Mouse (Mus musculus): ENCODE measurements around the gene Nova2. TPM values are rescaled to one million over a fixed set of nuclear protein-coding genes. Genes with fewer than 3 reads are reported as not detected.

Gene Nova2
- 0.19 TPM for polyA plus RNA-seq (2021)

- CTCF ChIA-PET, result no interaction called here
Observed at GRCm38 (mm10) chr7:18925162-18925938, at the start of gene Nova2. Gene Nova2, plus strand, starts transcription at chr7:18925888.

GRCm38 (mm10) chr7:18878691-18879090 lies 47.0 kb upstream of the Nova2 start:
- in situ Hi-C loops (cut with MboI; ENCODE audit: low pct_unique_long_range_greater_than_20kb), result loop anchor here (10.0 kb wide), 1 partner anchor 134 kb away; no protein-coding TSS in a partner anchor
- DNase-seq (ENCODE audit: low read depth, low spot score) (no peak), ATAC-seq (no peak)
- H3K27me3 ChIP-seq, result no peaks in the 10 kb centered on the region
- TF ChIP-seq CTCF (IDR thresholded peaks at IDR 0.05), result no peak
- ChIA-PET POLR2A (no interaction called here), CTCF (interaction anchor here (1.1 to 2.3 kb wide), 2 partner anchors 13 to 14 kb away, joined by 3 to 7 read pairs; no protein-coding TSS in a partner anchor)

More at GRCm38 (mm10) chr7:18925162-18925938, at the start of gene Nova2:
- DNase-seq (ENCODE audit: low read depth, low spot score) (no peak), ATAC-seq (peak; percentile 72)
- in situ Hi-C loops (cut with MboI; ENCODE audit: low pct_unique_long_range_greater_than_20kb), result no loop called here
- POLR2A ChIA-PET, result no interaction called here
- H3K27me3 ChIP-seq, result peaks cover 39% of the 10 kb centered on the region
- TF ChIP-seq CTCF (IDR thresholded peaks at IDR 0.05), result no peak

GRCm38 (mm10) chr7:18883991-18884744 lies 41.5 kb upstream of the Nova2 start:
- H3K27me3 ChIP-seq, result no peaks in the 10 kb centered on the region
- ATAC-seq (no peak), DNase-seq (ENCODE audit: low read depth, low spot score) (no peak)
- ChIA-PET POLR2A (no interaction called here), CTCF (interaction anchor here (1.4 kb wide), 1 partner anchor 134 kb away, joined by 3 read pairs; no protein-coding TSS in a partner anchor)
- TF ChIP-seq CTCF (IDR thresholded peaks at IDR 0.05), result no peak
- in situ Hi-C loops (cut with MboI; ENCODE audit: low pct_unique_long_range_greater_than_20kb), result no loop called here

- POLR2A ChIA-PET, result no interaction called here
- in situ Hi-C loops (cut with MboI; ENCODE audit: low pct_unique_long_range_greater_than_20kb), result no loop called here
- CTCF ChIA-PET, result interaction anchor here (1.4 kb wide), 1 partner anchor 135 kb away, joined by 3 read pairs; no protein-coding TSS in a partner anchor
- DNase-seq (ENCODE audit: low read depth, low spot score), result no peak
- TF ChIP-seq CTCF (IDR thresholded peaks at IDR 0.05), result no peak
- no peaks in the 10 kb centered on the region for H3K27me3 ChIP-seq
- no peak for ATAC-seq
Observed at GRCm38 (mm10) chr7:18884745-18885422, 40.8 kb upstream of the Nova2 start.

GRCm38 (mm10) chr7:18886963-18887362 lies 38.7 kb upstream of the Nova2 start:
- in situ Hi-C loops (cut with MboI; ENCODE audit: low pct_unique_long_range_greater_than_20kb), result no loop called here
- POLR2A ChIA-PET, result no interaction called here
- no peak for TF ChIP-seq CTCF (IDR thresholded peaks at IDR 0.05)
- DNase-seq (ENCODE audit: low read depth, low spot score), result no peak
- no peak for ATAC-seq
- CTCF ChIA-PET, result no interaction called here
- no peaks in the 10 kb centered on the region for H3K27me3 ChIP-seq

GRCm38 (mm10) chr7:18890848-18891247 lies 34.8 kb upstream of the Nova2 start:
- ATAC-seq, result no peak
- DNase-seq (ENCODE audit: low read depth, low spot score), result no peak
- TF ChIP-seq CTCF (IDR thresholded peaks at IDR 0.05), result no peak
- ChIA-PET CTCF (no interaction called here), POLR2A (no interaction called here)
- H3K27me3 ChIP-seq, result no peaks in the 10 kb centered on the region
- in situ Hi-C loops (cut with MboI; ENCODE audit: low pct_unique_long_range_greater_than_20kb), result no loop called here

GRCm38 (mm10) chr7:18891872-18892599 lies 33.7 kb upstream of the Nova2 start:
- no peak for DNase-seq (ENCODE audit: low read depth, low spot score)
- H3K27me3 ChIP-seq, result no peaks in the 10 kb centered on the region
- peak; percentile 87 for ATAC-seq
- POLR2A ChIA-PET, result no interaction called here
- TF ChIP-seq CTCF (IDR thresholded peaks at IDR 0.05), result peak; percentile 98
- in situ Hi-C loops (cut with MboI; ENCODE audit: low pct_unique_long_range_greater_than_20kb), result no loop called here
- CTCF ChIA-PET, result interaction anchor here (0.7 to 1.8 kb wide), 8 partner anchors 12 to 152 kb away, joined by 3 to 7 read pairs (median 3); partner anchors contain the start of gene Ccdc61

GRCm38 (mm10) chr7:18893009-18893408 lies 32.7 kb upstream of the Nova2 start:
- CTCF ChIA-PET, result interaction anchor here (1.4 to 1.8 kb wide), 2 partner anchors 17 to 112 kb away, joined by 4 to 7 read pairs; partner anchors contain the start of gene Ccdc61
- in situ Hi-C loops (cut with MboI; ENCODE audit: low pct_unique_long_range_greater_than_20kb), result no loop called here
- no peak for ATAC-seq
- DNase-seq (ENCODE audit: low read depth, low spot score), result no peak
- H3K27me3 ChIP-seq, result no peaks in the 10 kb centered on the region
- no peak for TF ChIP-seq CTCF (IDR thresholded peaks at IDR 0.05)
- POLR2A ChIA-PET, result no interaction called here

GRCm38 (mm10) chr7:18893651-18894430 lies 31.8 kb upstream of the Nova2 start:
- DNase-seq (ENCODE audit: low read depth, low spot score) (no peak), ATAC-seq (no peak)
- ChIA-PET CTCF (interaction anchor here (1.4 to 1.8 kb wide), 2 partner anchors 16 to 111 kb away, joined by 4 to 7 read pairs; partner anchors contain the start of gene Ccdc61), POLR2A (no interaction called here)
- H3K27me3 ChIP-seq, result no peaks in the 10 kb centered on the region
- no peak for TF ChIP-seq CTCF (IDR thresholded peaks at IDR 0.05)
- in situ Hi-C loops (cut with MboI; ENCODE audit: low pct_unique_long_range_greater_than_20kb), result no loop called here

All from Patski (cell line).